Mouse (Mus musculus) C2C12 (cell line): ENCODE data around the gene Ap3b1. TPM values are rescaled to one million over a fixed set of nuclear protein-coding genes. Genes with fewer than 3 reads are reported as not detected.
"Not testable (repeated sequence)": the region's sequence is repeated elsewhere in the genome, so short reads cannot be mapped to it uniquely, and the experiment has no call there.

Experiments used
- H3K27me3 ChIP-seq: one replicate; pipeline ENCODE4 v1.6.1; 2011; ENCODE audit not compliant: control insufficient read depth, insufficient read depth, insufficient read length
- H3K36me3 ChIP-seq: one replicate; pipeline ENCODE4 v1.6.1; 2011; ENCODE audit not compliant: control insufficient read depth, insufficient read depth
- H3K4me3 ChIP-seq: one replicate; pipeline ENCODE4 v1.5.1; 2011; ENCODE audit warnings: mild to moderate bottlenecking, control low read depth; ENCODE audit not compliant: poor library complexity, insufficient read depth, severe bottlenecking
- H3K79me2 ChIP-seq: one replicate; pipeline ENCODE4 v1.6.1; 2011; ENCODE audit not compliant: control insufficient read depth, insufficient read depth
- H3K79me3 ChIP-seq: one replicate; pipeline ENCODE4 v1.6.1; 2011; ENCODE audit warnings: low read depth, control low read depth
- H3ac ChIP-seq: one replicate; pipeline ENCODE3; 2011; ENCODE audit warnings: low read depth; ENCODE audit not compliant: control insufficient read depth, insufficient read length
- CEBPB ChIP-seq: IDR thresholded peaks from one replicate; pipeline ENCODE4 v1.6.1; 2011; ENCODE audit warnings: low read depth, mild to moderate bottlenecking, control low read depth, moderate library complexity
- CTCF ChIP-seq: IDR thresholded peaks from one replicate; pipeline ENCODE4 v1.5.1; 2011; ENCODE audit not compliant: control insufficient read depth, insufficient read depth, insufficient read length
- FOSL1 ChIP-seq: IDR thresholded peaks from one replicate; pipeline ENCODE4 v1.8.0; 2011; ENCODE audit warnings: mild to moderate bottlenecking, low read length; ENCODE audit not compliant: poor library complexity, insufficient read depth, severe bottlenecking
- MAX ChIP-seq: IDR thresholded peaks from one replicate; pipeline ENCODE4 v1.6.1; 2011; ENCODE audit warnings: mild to moderate bottlenecking, control low read depth
- MYOD1 ChIP-seq: IDR thresholded peaks from one replicate; pipeline ENCODE4 v1.6.1; 2011; ENCODE audit warnings: low read depth; ENCODE audit not compliant: control insufficient read depth, insufficient read length
- MYOG ChIP-seq: IDR thresholded peaks from one replicate; pipeline ENCODE4 v1.6.1; 2011; ENCODE audit not compliant: control insufficient read depth, insufficient read length; ENCODE audit errors: extremely low read depth
- USF1 ChIP-seq: IDR thresholded peaks from one replicate; pipeline ENCODE4 v1.6.1; 2011; ENCODE audit warnings: low read depth, mild to moderate bottlenecking, control low read depth, moderate library complexity
- polyA plus RNA-seq: library from polyadenylated mRNA; unstranded; fragments of >200 nt; fragmentation: generic; extraction: Trizol; gene quantifications from one replicate; pipeline ENCODE4 v1.2.1, GENCODE M21; 2012; ENCODE audit warnings: missing spikeins

Gene Ap3b1
- polyA plus RNA-seq, 1 experiment = 21.2 TPM

GRCm38 (mm10) chr13:94354584-94354983, 4.2 kb upstream of the Ap3b1 start:
- H3K27me3 ChIP-seq = no peaks in the 10 kb centered on the region
- H3K4me3 ChIP-seq = no peak overlapping the region
- peaks cover 2% of the 10 kb centered on the region for H3K79me3 ChIP-seq
- H3K36me3 ChIP-seq = no peaks in the 10 kb centered on the region
- H3ac ChIP-seq = no peak overlapping the region
- H3K79me2 ChIP-seq = peaks cover 8% of the 10 kb centered on the region
- TF ChIP-seq MYOD1 = no peak
- TF ChIP-seq MYOG = no peak
- TF ChIP-seq MAX = no peak
- no peak for TF ChIP-seq CTCF
- TF ChIP-seq CEBPB = no peak
- no peak for TF ChIP-seq USF1
- no peak for TF ChIP-seq FOSL1

DNA sequence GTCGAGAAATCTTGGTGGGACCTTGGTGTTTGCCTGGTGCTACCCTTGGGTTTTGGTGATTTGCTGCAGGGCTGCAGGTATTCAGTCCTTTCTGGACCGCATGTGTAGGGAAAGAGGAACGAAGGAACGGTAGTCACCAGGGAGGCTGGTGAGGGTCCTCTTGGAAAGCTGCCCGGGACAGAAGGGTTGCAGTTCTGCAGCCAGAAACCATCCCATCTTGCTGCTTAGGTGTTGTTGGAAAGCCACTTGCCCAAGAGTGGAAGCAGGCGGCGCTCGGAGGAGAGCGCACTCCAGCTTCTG, 709 bp upstream of the Ap3b1 start:
- Histone ChIP-seq H3K27me3 (no peaks in the 10 kb centered on the region), H3K4me3 (peak overlapping the region; percentile 68), H3K36me3 (no peaks in the 10 kb centered on the region), H3K79me3 (peaks cover 19% of the 10 kb centered on the region), H3K79me2 (peaks cover 43% of the 10 kb centered on the region), H3ac (peak overlapping the region; percentile 78)
- TF ChIP-seq MYOD1 = no peak
- no peak for TF ChIP-seq USF1
- no peak for TF ChIP-seq MAX
- TF ChIP-seq CEBPB = no peak
- TF ChIP-seq FOSL1 = no peak
- no peak for TF ChIP-seq CTCF
- TF ChIP-seq MYOG = no peak

DNA sequence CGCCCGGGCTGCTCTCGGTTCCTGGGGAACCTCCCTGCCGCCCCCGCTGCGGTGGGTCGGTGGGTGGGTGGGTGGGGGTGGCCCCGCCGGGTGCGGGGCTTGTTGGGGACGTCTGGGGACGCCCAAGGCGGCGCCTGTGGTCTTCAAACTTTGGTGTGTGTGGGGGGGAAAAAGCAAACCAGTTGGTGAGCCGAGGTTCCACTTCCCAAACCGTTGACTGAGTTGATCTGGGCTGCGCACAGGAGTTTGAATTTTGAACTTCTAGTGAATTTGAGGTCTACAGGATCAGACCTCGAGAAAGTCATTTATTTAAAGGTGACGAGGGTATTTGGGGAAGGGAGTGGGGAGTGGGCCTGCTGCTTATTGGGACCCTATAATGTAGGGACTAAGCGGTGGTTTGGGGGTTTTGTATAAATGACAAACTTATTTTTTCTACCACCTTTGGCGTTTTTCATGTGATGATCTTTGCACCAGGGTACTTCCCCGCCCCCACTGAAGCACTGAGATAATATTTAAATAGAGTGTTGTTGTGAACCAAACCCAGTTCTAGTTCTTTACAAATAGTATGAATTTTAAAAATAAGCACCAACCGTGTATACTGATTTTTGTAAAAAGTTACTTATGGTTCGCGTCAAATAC, 641 bp downstream of the Ap3b1 start:
- Histone ChIP-seq H3K36me3 (no peaks in the 10 kb centered on the region), H3K4me3 (peak overlapping the region; percentile 68), H3K79me2 (peaks cover 53% of the 10 kb centered on the region), H3ac (peak overlapping the region; percentile 98), H3K27me3 (no peaks in the 10 kb centered on the region), H3K79me3 (peaks cover 23% of the 10 kb centered on the region)
- TF ChIP-seq MYOG = no peak
- TF ChIP-seq MAX = no peak
- no peak for TF ChIP-seq CTCF
- no peak for TF ChIP-seq FOSL1
- no peak for TF ChIP-seq USF1

DNA sequence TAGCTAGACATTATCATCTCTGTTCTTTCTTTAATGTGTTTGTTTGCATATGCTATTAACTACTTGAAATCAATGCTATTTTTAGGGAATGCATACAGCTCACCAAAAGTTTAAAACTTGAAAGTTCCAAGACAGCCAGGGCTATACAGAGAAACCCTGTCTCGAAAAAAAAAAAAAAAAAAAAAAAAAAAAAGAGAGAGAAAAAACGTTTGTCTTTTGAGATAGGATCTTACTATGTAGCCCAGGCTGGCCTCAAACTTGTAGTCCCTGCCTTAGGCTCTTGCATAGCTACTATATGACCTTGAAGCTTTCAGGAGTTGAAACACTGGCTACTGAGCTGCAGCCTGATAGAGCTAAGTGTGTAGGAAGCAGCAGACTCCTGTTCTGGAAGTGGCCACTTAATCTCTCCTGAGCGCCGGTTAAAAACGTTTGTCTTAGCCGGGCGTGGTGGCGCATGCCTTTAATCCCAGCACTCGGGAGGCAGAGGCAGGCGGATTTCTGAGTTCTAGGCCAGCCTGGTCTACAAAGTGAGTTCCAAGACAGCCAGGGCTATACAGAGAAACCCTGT, 2.3 kb downstream of the Ap3b1 start:
- not testable (repeated sequence) for H3K27me3 ChIP-seq, H3K36me3 ChIP-seq, H3K4me3 ChIP-seq, H3ac ChIP-seq
- Histone ChIP-seq H3K79me2 (peaks cover 69% of the 10 kb centered on the region), H3K79me3 (peaks cover 33% of the 10 kb centered on the region)

DNA sequence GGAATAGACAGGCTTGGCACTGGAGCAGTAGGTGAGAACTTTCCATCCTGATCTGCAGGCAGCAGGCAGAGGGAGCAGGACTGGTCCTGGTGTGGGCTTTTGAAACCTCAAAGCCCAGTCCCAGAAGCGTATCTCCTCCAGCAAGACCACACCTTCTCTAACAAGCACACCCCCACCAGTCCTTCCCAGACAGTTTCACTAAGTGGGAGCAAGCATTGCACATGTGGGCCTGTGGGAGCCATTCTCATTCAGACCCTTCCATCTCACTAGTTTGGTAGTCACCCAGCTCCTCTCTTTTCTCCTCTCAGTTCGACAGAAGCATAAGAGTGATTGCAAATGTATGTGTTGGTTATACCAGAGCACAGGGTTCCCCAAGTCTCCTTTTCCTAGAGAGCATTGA, 5.6 kb downstream of the Ap3b1 start:
- Histone ChIP-seq H3K27me3 (no peaks in the 10 kb centered on the region), H3K79me3 (peaks cover 54% of the 10 kb centered on the region), H3ac (no peak overlapping the region), H3K4me3 (no peak overlapping the region), H3K36me3 (no peaks in the 10 kb centered on the region), H3K79me2 (peaks cover 96% of the 10 kb centered on the region)
- TF ChIP-seq MAX (no peak), CTCF (no peak), MYOG (no peak), CEBPB (no peak), USF1 (no peak), FOSL1 (no peak), MYOD1 (no peak)

GRCm38 (mm10) chr13:94365108-94365907, 6.5 kb downstream of the Ap3b1 start:
- Histone ChIP-seq H3K4me3 (no peak overlapping the region), H3K79me3 (peaks cover 46% of the 10 kb centered on the region), H3K79me2 (peaks cover 92% of the 10 kb centered on the region), H3K36me3 (no peaks in the 10 kb centered on the region), H3K27me3 (no peaks in the 10 kb centered on the region), H3ac (no peak overlapping the region)
- no peak for TF ChIP-seq CEBPB
- TF ChIP-seq MYOG = no peak
- no peak for TF ChIP-seq USF1
